Mouse (Mus musculus) frontal cortex, adult 2 months (tissue): Measurements from ENCODE around the gene Gm5148. TPM values are rescaled to one million over a fixed set of nuclear protein-coding genes. Genes with fewer than 3 reads are reported as not detected.

ENCODE experiments used
- DNase-seq, 2 experiments: peaks; one replicate each; pipeline ENCODE4 v3.0.0; 2022; ENCODE audit warnings: low spot score in 1 of 2; ENCODE audit errors: extremely low spot score in 1 of 2
- polyA plus RNA-seq: library from polyadenylated mRNA; depleted of rRNA; stranded (reverse); fragments of >200 nt; gene quantifications from 2 replicates; pipeline ENCODE4 v1.2.3, GENCODE M21; 2012

Gene Gm5148
- polyA plus RNA-seq, 1 experiment: 10.2 TPM

GRCm38 (mm10) chr3:37738171-37738950 is 14.1 kb upstream of the Gm5148 start:
- DNase-seq: no peak

- DNase-seq: peak in 1 of 2 experiments; percentile 69
These were observed 13.1 kb upstream of the Gm5148 start for GRCm38 (mm10) chr3:37737407-37737806.

- no peak for DNase-seq
These were observed 10.9 kb upstream of the Gm5148 start for GRCm38 (mm10) chr3:37735166-37735565.

- DNase-seq: peak in 1 of 2 experiments; percentile 20
These were observed 4.9 kb upstream of the Gm5148 start for GRCm38 (mm10) chr3:37729142-37729541.

GRCm38 (mm10) chr3:37728112-37729100 is 4.1 kb upstream of the Gm5148 start:
- DNase-seq: no peak

GRCm38 (mm10) chr3:37727392-37727791 is 3.1 kb upstream of the Gm5148 start:
- DNase-seq: no peak

- no peak for DNase-seq
These were observed 2.3 kb upstream of the Gm5148 start for GRCm38 (mm10) chr3:37726501-37727140.

- no peak for DNase-seq
These were observed 851 bp upstream of the Gm5148 start for GRCm38 (mm10) chr3:37724946-37725735.

GRCm38 (mm10) chr3:37723662-37724170 is 574 bp downstream of the Gm5148 start:
- peak; percentile 25 to 55 for DNase-seq

GRCm38 (mm10) chr3:37723061-37723521 is 1.2 kb downstream of the Gm5148 start:
- DNase-seq: peak in 1 of 2 experiments; percentile 36

GRCm38 (mm10) chr3:37722487-37723060 is 1.7 kb downstream of the Gm5148 start:
- peak in 1 of 2 experiments; percentile 35 for DNase-seq

GRCm38 (mm10) chr3:37716992-37717391 is 7.3 kb downstream of the Gm5148 start:
- DNase-seq: no peak

GRCm38 (mm10) chr3:37715734-37716133 is 8.6 kb downstream of the Gm5148 start:
- no peak for DNase-seq

GRCm38 (mm10) chr3:37712501-37712900 is 11.8 kb downstream of the Gm5148 start:
- no peak for DNase-seq

GRCm38 (mm10) chr3:37711639-37712038 is 12.7 kb downstream of the Gm5148 start:
- DNase-seq: no peak

- DNase-seq: no peak
These were observed 16.5 kb downstream of the Gm5148 start for GRCm38 (mm10) chr3:37707801-37708200.

GRCm38 (mm10) chr3:37706439-37706838 is 17.9 kb downstream of the Gm5148 start:
- DNase-seq: no peak

GRCm38 (mm10) chr3:37705436-37705835 is 18.9 kb downstream of the Gm5148 start:
- no peak for DNase-seq

- DNase-seq: no peak
These were observed 19.5 kb downstream of the Gm5148 start for GRCm38 (mm10) chr3:37704701-37705279.
